Mouse (Mus musculus): ENCODE data around the gene Crhr2. TPM values are rescaled to one million over a fixed set of nuclear protein-coding genes. Genes with fewer than 3 reads are reported as not detected.

Gene Crhr2
- total RNA-seq, 2 experiments from 2014 or later = not detected

DNA sequence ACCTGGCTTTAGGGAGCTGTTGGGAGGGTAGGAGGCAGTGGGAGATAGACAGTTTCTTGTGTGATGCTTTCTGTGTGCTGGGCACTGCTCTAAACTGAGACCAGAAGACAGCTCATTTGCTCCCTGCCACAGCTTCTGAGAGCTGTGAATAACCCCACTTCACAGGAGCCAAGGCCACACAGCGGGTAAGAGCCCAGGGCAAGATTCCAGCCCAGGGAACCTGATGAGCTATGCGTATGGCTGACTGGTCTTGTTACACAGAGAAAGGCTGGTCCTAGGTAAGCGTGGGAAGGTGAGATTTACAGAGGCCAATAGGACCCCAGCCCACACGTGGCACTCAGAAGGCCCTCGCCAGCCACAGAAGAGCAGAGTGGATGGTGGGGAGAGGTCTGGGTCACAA is 6.2 kb downstream of the Crhr2 start:
- ATAC-seq (replicated peaks; ENCODE audit: poor library complexity) = no peak

DNA sequence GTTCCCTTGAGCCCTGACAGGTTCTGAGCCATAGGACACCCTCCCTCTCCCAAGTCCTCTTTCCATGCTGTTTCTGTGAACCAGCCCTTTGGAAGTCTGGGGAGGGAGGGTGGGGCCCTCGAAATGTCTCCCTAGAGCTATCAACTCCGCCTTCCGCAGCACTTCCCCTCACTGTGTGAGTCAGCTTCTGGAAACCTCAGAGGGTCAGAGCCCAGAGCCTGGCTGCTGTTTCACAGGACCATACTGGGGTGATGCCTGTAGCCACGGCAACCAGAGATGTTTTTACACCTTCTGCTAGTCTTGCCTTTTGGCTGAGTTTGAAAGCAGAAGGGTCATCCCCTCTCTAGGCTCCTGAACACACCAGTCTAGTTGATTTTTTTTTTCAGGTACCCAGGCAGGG is 9.8 kb downstream of the Crhr2 start:
- ATAC-seq (replicated peaks; ENCODE audit: poor library complexity) = 0 out of 2 replicates have a peak, but pooled peaks have one; percentile 29

DNA sequence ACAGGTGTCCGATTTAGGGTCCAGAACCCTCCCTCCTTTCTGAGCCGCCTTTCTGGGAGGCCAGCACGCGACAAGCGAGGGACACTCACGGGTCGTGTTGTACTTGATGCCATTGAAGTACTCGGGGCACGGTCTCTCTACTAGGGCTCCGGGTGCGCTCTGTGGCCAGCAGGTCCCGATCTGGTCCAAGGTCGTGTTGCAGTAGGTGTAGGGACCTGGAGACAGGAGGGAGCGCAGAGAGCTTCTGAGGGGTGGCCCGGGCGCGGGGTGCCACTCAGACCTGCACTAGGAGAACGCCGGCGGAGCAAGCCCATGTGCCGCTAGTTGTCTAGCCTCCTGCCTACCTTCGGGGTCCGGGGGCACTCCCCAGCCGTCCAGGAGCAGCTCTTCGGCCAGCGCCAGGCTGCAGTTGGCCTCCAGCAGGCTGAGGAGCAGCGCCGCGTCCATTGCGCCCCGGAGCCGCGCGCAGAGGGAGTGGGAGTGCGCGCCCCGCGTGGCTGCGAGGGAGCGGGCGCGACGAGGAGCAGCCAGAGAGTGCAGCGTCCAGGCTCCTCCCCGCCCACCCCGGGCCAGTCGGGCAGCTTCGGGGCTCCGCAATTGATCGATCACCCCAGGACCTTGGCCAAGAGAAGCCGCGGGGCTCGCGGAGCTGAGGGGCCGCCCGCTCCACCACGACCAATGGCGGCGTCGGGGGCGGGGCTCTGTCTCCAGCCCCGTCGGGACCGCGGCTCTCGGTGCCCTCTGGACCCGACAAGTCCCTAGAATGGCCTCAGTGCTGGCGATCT is 15.3 kb downstream of the Crhr2 start:
- ATAC-seq (replicated peaks; ENCODE audit: poor library complexity) = 0 out of 2 replicates have a peak, but pooled peaks have one; percentile 17

GRCm38 (mm10) chr6:55108358-55108757 is 24.5 kb downstream of the Crhr2 start:
- ATAC-seq (replicated peaks; ENCODE audit: poor library complexity) = peak; percentile 97

DNA sequence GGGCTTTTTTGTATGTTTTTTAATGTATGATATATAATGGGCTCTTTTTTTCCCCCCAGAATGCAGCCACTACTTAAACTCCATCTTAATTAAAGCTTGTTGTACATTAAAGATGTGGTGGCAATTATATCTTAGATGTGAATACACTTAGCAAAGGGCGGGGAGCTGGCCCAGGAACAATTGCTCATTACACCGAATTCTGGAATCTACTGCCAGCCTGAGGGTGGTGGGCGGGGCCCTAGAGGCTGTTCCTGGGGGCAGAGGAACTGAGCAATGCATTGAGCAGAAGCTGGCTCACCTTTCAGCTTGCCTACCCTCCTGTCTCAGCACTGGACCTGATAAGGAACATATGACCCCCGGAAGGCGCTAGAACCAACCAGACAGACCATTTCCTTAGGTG is 34.2 kb downstream of the Crhr2 start:
- no peak for ATAC-seq (replicated peaks; ENCODE audit: poor library complexity)

DNA sequence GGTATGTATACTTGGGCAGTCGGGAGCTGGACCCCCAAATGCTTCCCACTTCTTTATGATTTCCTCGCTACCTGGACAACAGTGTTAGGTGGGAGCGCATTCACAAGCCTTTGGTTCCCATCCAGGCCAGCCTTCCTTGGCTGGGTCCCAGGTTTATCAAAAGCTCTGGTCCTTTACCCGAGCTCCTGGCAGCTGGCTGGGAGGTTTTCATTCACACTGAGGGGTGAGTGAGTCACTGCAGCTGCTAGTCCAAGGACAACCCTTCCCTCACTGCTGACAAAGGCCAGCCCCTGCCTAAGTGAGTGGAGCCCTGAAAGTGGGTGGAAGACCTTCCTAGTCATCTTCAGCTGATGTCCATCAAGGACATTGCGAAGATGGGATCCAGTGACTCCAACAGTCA is 34.8 kb downstream of the Crhr2 start:
- ATAC-seq (replicated peaks; ENCODE audit: poor library complexity) = no peak

DNA sequence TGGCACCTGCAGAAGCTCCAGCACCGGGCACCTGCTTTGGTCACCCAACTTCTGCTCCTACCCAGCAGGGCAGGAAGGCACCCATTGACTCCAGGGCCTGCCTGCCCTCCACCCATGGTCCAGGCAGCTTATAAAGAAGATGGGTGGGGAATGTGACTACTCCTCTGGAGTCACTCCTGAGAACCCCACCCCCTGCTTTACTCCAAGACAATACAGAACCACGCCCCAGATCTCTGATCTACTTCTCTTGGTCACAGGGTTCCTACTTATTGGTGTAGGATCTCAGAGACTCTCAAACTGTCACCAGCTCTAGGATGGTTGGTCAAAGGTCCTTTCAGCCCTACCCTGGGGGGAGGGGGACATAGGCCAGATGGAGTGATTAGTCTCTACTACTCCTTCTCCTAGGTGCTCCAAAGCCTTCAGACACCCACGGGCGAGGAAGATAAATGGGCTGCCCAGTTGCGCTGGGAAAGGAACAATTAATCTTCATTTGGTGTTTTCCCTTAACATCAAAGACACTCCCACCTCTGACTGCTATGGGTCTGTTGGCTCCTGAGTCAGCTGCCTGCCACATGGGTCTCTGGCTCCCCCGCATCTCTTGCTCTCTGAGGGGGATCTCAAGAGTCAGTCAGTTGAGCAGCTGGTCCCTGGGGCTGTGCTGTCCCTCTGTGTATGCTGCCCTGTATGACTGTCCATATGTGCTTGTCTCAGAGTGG is 39.2 kb downstream of the Crhr2 start:
- ATAC-seq (replicated peaks; ENCODE audit: poor library complexity) = no peak

DNA sequence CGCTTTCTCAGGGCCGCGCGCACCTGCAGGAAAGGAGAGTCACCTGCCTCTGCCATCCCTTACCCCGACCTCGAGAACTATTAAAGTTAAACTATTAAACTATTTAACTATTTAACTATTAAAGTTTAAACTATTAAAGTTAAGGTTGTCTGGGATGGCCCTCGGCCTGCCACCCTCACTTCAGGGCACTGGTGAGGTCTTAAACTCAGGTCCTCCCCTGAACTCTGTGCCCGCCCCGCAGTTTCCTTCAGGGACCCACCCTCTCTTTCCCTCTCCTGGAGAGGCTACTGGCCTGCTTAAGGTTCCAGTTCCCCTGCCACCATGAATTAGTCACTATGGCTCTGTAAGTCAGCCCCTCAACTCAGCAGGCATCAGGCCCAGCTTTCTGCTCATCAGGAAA is 41.4 kb downstream of the Crhr2 start:
- no peak for ATAC-seq (replicated peaks; ENCODE audit: poor library complexity)

- ATAC-seq (replicated peaks; ENCODE audit: poor library complexity) = peak; percentile 54
Measured at GRCm38 (mm10) chr6:55090639-55091038, 42.2 kb downstream of the Crhr2 start.

- ATAC-seq (replicated peaks; ENCODE audit: poor library complexity) = no peak
Measured at GRCm38 (mm10) chr6:55087355-55087754, 45.5 kb downstream of the Crhr2 start.

GRCm38 (mm10) chr6:55082261-55083051 is 50.4 kb downstream of the Crhr2 start:
- ATAC-seq (replicated peaks; ENCODE audit: poor library complexity) = no peak

DNA sequence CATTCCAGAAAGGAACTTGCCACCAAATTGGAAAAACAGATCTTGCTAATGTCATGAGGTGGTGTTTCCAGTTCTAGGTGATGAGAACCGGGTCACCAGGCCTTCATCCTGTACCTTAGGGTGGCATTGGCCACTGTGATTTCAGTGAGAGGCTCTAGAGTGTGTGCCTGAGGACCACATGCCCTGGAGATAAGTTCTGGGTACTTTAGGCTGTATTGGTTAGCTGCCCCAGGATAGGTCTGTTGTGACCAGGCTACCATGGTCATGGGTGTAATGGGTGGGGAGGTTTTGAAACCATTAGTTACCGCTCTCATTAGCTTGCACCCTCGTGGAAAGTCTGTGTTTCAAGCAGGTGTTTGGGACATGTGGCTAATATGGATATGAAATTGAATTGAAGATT is 51.4 kb downstream of the Crhr2 start:
- no peak for ATAC-seq (replicated peaks; ENCODE audit: poor library complexity)

DNA sequence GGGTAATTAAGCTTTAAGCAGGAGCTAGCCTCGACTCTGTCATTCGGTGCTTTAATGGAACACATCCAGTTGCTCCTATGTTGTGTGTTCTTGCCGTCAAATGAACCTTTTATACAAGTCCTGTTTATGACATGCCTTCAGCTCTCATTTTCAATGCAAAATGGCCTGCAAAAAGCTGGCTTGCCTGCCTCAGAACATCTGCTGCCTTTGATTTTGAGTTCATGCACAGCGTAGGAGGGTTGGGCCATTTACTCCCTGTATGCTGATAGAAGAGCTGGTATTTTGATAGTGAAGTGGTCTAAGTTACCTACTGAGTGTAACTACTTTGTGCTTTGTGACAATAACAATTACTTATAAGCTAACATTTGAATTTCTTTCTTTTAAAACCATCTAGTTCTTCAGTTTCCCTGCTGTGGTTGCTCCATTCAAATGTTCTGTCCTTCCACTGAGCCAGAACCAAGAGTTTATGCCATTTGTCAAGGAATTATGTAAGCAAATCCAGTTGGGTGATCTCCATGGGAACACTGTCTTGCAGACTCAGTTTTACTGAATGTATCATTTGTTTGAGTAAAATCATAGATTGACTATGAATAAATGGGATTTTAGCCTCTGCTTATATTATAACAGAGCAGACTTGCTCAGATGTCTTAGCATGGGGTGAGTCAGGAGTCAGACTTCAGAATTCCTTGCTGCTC is 56.1 kb downstream of the Crhr2 start:
- no peak for ATAC-seq (replicated peaks; ENCODE audit: poor library complexity)

DNA sequence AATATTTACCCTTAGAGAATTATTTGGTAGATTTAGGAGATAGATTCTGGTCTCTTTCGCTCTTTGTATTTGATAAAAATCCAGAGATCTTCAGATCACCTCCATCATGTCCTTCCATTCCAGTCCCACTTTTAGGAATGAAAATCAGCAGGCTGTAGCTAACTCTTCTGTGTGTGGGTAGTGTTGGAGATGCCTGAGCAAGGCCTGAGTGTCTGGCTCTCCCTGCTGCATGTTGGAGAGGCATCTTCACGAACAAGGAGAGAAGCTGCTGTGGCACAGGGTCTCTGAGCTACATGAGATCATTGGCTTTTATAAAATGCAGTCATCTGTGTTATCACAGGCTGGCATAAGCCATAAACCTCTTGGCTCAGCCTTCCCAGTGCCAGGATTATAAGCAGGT is 66.9 kb downstream of the Crhr2 start:
- ATAC-seq (replicated peaks; ENCODE audit: poor library complexity) = no peak

- ATAC-seq (replicated peaks; ENCODE audit: poor library complexity) = peak; percentile 42
Measured at GRCm38 (mm10) chr6:55064477-55064827, 68.4 kb downstream of the Crhr2 start.

DNA sequence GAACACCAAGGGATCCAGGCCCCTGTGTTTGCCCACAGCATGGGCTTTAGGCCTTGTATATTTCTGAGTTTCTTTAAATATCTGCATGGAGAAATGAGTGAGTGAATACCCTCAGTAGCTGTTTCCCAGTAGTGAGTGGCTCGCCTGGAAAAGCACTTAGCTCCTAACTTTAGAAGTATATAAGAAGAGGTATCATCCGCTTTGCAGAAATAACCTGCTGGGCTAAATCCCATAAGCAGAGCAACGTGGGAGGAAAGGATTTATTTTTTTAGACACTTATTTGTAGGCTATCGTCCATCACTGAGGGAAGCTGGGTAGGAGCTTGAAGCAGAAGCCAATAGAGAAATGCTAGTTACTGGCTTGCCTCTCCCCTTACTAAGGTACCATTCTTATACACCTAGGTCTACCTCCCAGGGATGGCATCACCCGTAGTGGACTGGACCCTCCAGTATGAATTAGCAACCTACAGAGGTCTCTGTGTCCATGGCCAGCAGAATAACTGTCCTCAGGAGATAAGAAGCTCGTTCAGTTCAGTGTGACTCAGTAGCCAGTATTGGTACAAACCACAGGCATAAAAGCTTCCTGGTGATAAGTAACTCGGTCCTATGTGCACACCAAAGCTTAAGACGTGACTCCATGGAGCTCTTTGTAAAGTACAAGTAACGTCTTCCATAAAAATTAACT is 68.9 kb downstream of the Crhr2 start:
- peak; percentile 58 for ATAC-seq (replicated peaks; ENCODE audit: poor library complexity)

- no peak for ATAC-seq (replicated peaks; ENCODE audit: poor library complexity)
Measured at GRCm38 (mm10) chr6:55062200-55062599, 70.6 kb downstream of the Crhr2 start.

DNA sequence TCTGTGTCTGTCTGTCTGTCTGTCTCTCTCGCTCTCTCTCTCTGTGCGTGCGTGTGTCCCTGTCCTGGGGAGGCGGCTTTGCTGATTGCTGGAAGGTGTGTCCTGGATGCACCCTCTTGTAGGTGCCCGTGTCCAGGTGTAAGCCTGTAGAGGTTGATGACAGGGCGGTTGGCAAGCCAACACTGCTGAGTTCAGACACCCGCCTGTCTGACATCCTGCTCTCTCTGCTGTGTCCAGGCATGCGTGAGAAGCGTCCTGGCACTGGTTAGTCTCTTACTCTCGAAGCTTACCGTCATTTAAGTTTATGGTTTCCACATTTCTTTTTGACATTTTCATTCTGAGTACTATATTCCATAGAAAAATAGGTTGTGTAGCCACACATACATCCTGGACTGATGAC is 71.5 kb downstream of the Crhr2 start:
- no peak for ATAC-seq (replicated peaks; ENCODE audit: poor library complexity)

DNA sequence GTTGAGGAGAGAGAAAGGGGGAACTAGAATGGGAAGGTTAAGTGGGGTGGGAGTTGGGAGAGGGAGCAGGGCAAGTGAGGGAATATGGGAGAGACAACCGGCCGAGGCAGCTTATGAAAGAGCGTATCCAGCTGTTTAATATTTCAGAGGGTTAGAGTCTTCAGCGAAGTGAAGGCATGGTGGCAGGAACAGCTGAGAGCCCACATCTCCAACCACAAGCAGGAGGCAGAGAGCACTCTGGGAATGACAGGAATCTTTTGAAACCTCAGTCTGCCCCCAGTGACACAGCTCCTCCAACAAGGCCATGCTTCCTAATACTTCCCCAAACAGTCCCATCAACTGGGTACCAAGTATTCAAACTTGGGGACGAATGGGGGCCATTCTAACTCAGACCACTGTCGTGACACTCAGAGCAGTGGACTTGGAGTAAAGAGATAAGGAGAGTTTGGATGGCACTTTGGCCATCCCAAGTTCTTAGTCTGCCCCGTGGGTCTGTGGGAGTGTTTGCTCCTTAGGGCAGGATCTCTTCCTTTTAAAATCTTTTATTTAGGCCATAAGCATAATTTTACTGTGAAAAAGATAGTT is 72.5 kb downstream of the Crhr2 start:
- ATAC-seq (replicated peaks; ENCODE audit: poor library complexity) = no peak

DNA sequence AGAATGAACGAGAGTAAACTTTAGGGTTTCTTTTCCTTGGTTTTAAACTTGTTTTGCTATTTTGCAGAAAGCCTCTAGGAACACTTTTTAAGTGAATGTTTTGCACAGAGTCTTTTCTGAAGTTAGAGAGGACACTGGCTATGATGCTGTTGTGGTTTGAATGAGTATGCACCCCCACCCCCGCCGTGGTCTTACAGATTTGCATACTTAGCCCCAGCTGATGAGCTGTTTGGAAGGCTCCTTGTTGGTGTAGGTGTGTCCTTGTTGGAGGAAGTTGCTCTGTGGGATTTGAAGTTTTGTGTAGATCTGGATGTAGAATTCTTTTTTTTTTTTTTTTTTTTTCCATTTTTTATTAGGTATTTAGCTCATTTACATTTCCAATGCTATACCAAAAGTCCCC is 75.4 kb downstream of the Crhr2 start:
- ATAC-seq (replicated peaks; ENCODE audit: poor library complexity) = no peak

All from megakaryocyte progenitor cell, adult 5-6 weeks (primary cell).